Mouse (Mus musculus): Measurements from ENCODE around the gene Stx12.

DNA sequence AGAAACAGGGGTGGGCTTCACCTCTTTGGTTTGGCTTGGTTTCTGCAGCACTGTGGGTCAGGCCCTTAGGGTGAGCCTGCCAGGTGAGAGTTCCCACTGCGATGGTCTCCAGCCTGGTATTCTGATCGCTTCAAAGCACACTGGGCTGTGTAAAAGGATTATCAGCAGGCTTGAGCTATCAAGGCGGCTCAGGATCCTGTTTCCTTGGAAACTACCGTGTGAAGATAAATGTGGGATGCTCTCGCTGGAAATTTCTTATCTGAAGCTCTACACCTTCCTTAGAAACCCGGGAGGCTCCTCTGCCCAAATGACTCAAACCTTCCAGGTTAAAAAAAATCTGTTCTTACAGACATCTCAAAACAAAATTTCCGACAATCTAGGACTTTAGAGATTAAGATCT is 10.1 kb upstream of the Stx12 start:
- TF ChIP-seq CTCF (IDR thresholded peaks at IDR 0.05; ENCODE audit: borderline replicate concordance, extremely low read depth, insufficient read depth, insufficient read length): no peak
- TF ChIP-seq POLR2A (IDR thresholded peaks at IDR 0.05; ENCODE audit: borderline replicate concordance, extremely low read depth, insufficient read depth, insufficient read length, poor library complexity, severe bottlenecking): no peak

Data from brain, embryonic 14.5 days (tissue).